20 mouse cellular contexts compared by ENCODE assay signal in the genomic region with DNA sequence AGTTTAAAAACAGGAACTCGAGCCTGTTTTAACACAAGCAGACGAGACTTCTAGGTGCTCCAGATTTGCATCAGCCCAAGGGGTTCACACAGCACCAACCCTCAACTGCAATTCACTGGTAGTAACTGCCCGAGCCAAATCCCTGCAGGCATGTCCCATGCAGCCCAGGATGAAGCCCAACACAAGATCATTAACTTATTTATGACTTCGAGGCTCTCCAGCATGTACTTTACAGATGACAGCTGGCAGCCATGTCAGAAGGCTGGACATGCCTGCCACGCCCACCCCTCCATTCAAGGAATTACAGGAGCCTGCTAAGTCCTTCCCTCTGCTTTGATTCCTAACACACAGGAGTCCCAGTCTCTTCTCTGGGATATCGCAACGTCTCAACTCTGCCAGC. TPM values are rescaled to one million over a fixed set of nuclear protein-coding genes. Genes with fewer than 3 reads are reported as not detected.
DNase-seq lines count a peak whose midpoint lies in the region; ATAC-seq and TF ChIP-seq lines count a peak whose summit lies in the region.
"Had no signal": no experiment of that assay in that cellular context is flagged by ENCODE, and none has a peak within 500 bp of the region (broad histone marks: within the 10 kb centered on the region; RNA-seq: fewer than 3 reads in every experiment).

No protein-coding gene starts in this region.

- no peaks in the 10 kb centered on the region for H3K36me3 ChIP-seq in forebrain, embryonic 15.5 days
- no peaks in the 10 kb centered on the region for H3K36me3 ChIP-seq in forebrain, embryonic 11.5 days (ENCODE audit: control insufficient read depth, insufficient read depth, low read length)
- H3K36me3 ChIP-seq in limb, embryonic 11.5 days (ENCODE audit: control insufficient read depth, insufficient read depth, low read length), result no peaks in the 10 kb centered on the region
- 0 out of 2 replicates have a peak, but pooled peaks cover 6% of the 10 kb centered on the region for H3K36me3 ChIP-seq in limb, embryonic 10.5 days
- no peaks in the 10 kb centered on the region for H3K36me3 ChIP-seq in stomach, postnatal 0 days (ENCODE audit: control insufficient read depth, insufficient read depth, low read length)
- H3K36me3 ChIP-seq: embryonic facial prominence, embryonic 13.5 days; heart, embryonic 15.5 days; neural tube, embryonic 12.5 days had no signal

- H3K4me1 ChIP-seq in forebrain, embryonic 15.5 days, result peaks cover 41% of the 10 kb centered on the region
- H3K4me1 ChIP-seq in forebrain, embryonic 11.5 days (replicated peaks; ENCODE audit: control insufficient read depth, insufficient read depth, low read length), result no peaks in the 10 kb centered on the region; the same call in 1 of the 2 replicates
- peaks cover 8% of the 10 kb centered on the region; the same call in 1 of the 2 replicates for H3K4me1 ChIP-seq in limb, embryonic 11.5 days (ENCODE audit: control insufficient read depth, insufficient read depth, low read length)
- H3K4me1 ChIP-seq in limb, embryonic 10.5 days, result peaks cover 11% of the 10 kb centered on the region; the same call in 1 of the 2 replicates
- peaks cover 12% of the 10 kb centered on the region; the same call in 1 of the 2 replicates for H3K4me1 ChIP-seq in stomach, postnatal 0 days (replicated peaks; ENCODE audit: control insufficient read depth, insufficient read depth)

- H3K4me3 ChIP-seq in forebrain, embryonic 15.5 days, result no peak overlapping the region
- no peak overlapping the region for H3K4me3 ChIP-seq in forebrain, embryonic 11.5 days (ENCODE audit: low read depth, low read length)
- H3K4me3 ChIP-seq in limb, embryonic 11.5 days (ENCODE audit: low read depth, low read length), result no peak overlapping the region
- H3K4me3 ChIP-seq in limb, embryonic 10.5 days, result no peak overlapping the region
- H3K4me3 ChIP-seq in stomach, postnatal 0 days (ENCODE audit: low read depth, low read length), result no peak overlapping the region
- H3K4me3 ChIP-seq: embryonic facial prominence, embryonic 13.5 days; heart, embryonic 15.5 days; neural tube, embryonic 12.5 days had no signal

- H3K27me3 ChIP-seq in forebrain, embryonic 15.5 days, result no peaks in the 10 kb centered on the region
- H3K27me3 ChIP-seq in forebrain, embryonic 11.5 days (ENCODE audit: control insufficient read depth, insufficient read depth, low read length), result no peaks in the 10 kb centered on the region
- no peaks in the 10 kb centered on the region for H3K27me3 ChIP-seq in limb, embryonic 11.5 days (ENCODE audit: control insufficient read depth, insufficient read depth, low read length)
- no peaks in the 10 kb centered on the region for H3K27me3 ChIP-seq in limb, embryonic 10.5 days (ENCODE audit: low read depth, poor library complexity, severe bottlenecking)
- no peaks in the 10 kb centered on the region for H3K27me3 ChIP-seq in stomach, postnatal 0 days (ENCODE audit: control insufficient read depth, insufficient read depth, low read length)
- H3K27me3 ChIP-seq: embryonic facial prominence, embryonic 13.5 days; heart, embryonic 15.5 days; neural tube, embryonic 12.5 days; Patski had no signal

- H3K27ac ChIP-seq in forebrain, embryonic 15.5 days (replicated peaks), result 0 out of 2 replicates have a peak overlapping the region, but pooled peaks have one; percentile 39
- no peak overlapping the region for H3K27ac ChIP-seq in forebrain, embryonic 11.5 days (ENCODE audit: low read depth, low read length)
- no peak overlapping the region for H3K27ac ChIP-seq in limb, embryonic 11.5 days (replicated peaks; ENCODE audit: low read depth, low read length)
- no peak overlapping the region for H3K27ac ChIP-seq in limb, embryonic 10.5 days
- 0 out of 2 replicates have a peak overlapping the region, but pooled peaks have one; percentile 6 for H3K27ac ChIP-seq in stomach, postnatal 0 days (replicated peaks)
- H3K27ac ChIP-seq: macrophage; neural tube, embryonic 12.5 days had no signal

- DNase-seq in forebrain, embryonic 11.5 days (ENCODE audit: low spot score), result no peak
- peak; percentile 40 for DNase-seq in limb, embryonic 11.5 days (ENCODE audit: low spot score)
- no peak for DNase-seq in limb, embryonic 10.5 days (ENCODE audit: low spot score)
- peak; percentile 34 for DNase-seq in retina, postnatal 1 day
- no peak for DNase-seq in retina, embryonic 14.5 days (ENCODE audit: low spot score)
- DNase-seq in stomach, postnatal 0 days (ENCODE audit: low spot score), result no peak
- no peak for DNase-seq in left cerebral cortex, postnatal 4 days
- DNase-seq: B cell, adult 2 months; cerebellum, adult 11 months; cerebellum, postnatal 36 days; gastrocnemius, postnatal 36 days; kidney, adult 11 months; kidney, postnatal 36 days; thymus, adult 2 months had no signal

- no peak; the same call in 1 of the 2 replicates for ATAC-seq in forebrain, embryonic 15.5 days (replicated peaks)
- no peak for ATAC-seq in forebrain, embryonic 11.5 days (replicated peaks; ENCODE audit: low FRiP score)
- ATAC-seq in limb, embryonic 11.5 days (ENCODE audit: insufficient number of reproducible peaks, low FRiP score, low TSS enrichment, low read depth), result peak; percentile 45; the same call in 1 of the 2 replicates
- no peak for ATAC-seq in stomach, postnatal 0 days (ENCODE audit: low FRiP score, low TSS enrichment)
- ATAC-seq: Patski had no signal

- TF ChIP-seq CTCF in stomach, postnatal 0 days (IDR thresholded peaks at IDR 0.05; ENCODE audit: low read depth), result no peak

- 53% methylated on average over 7 of the region's 7 CpGs for WGBS in forebrain, embryonic 15.5 days
- WGBS in forebrain, embryonic 11.5 days, result 77% methylated on average over 7 of the region's 7 CpGs
- WGBS in limb, embryonic 11.5 days, result 46% methylated on average over 7 of the region's 7 CpGs
- 67% methylated on average over 7 of the region's 7 CpGs for WGBS in limb, embryonic 10.5 days
- 32% methylated on average over 7 of the region's 7 CpGs for WGBS in stomach, postnatal 0 days

- intact Hi-C loops in left cerebral cortex, postnatal 4 days (cut with DNase I), result no loop called here

- no peak for TF ChIP-seq EP300 in stomach, postnatal 0 days (optimal IDR thresholded peaks at IDR 0.05)

- H3K9me3 ChIP-seq in forebrain, embryonic 15.5 days, result no peaks in the 10 kb centered on the region
- H3K9me3 ChIP-seq in forebrain, embryonic 11.5 days (ENCODE audit: control insufficient read depth, low read length), result no peaks in the 10 kb centered on the region
- H3K9me3 ChIP-seq in limb, embryonic 11.5 days (ENCODE audit: control insufficient read depth, low read length), result no peaks in the 10 kb centered on the region
- no peaks in the 10 kb centered on the region for H3K9me3 ChIP-seq in limb, embryonic 10.5 days (replicated peaks)
- no peaks in the 10 kb centered on the region for H3K9me3 ChIP-seq in stomach, postnatal 0 days (ENCODE audit: control insufficient read depth, low read length)
- H3K9me3 ChIP-seq: embryonic facial prominence, embryonic 13.5 days; heart, embryonic 15.5 days; neural tube, embryonic 12.5 days had no signal

- no peak overlapping the region for H3K4me2 ChIP-seq in forebrain, embryonic 15.5 days (replicated peaks)
- H3K4me2 ChIP-seq in forebrain, embryonic 11.5 days (ENCODE audit: low read depth, low read length, severe bottlenecking), result no peak overlapping the region
- no peak overlapping the region for H3K4me2 ChIP-seq in limb, embryonic 11.5 days (ENCODE audit: low read depth, severe bottlenecking)
- H3K4me2 ChIP-seq in stomach, postnatal 0 days (replicated peaks; ENCODE audit: low read depth), result no peak overlapping the region
- H3K4me2 ChIP-seq: embryonic facial prominence, embryonic 13.5 days; neural tube, embryonic 12.5 days had no signal

- no peak overlapping the region for H3K9ac ChIP-seq in forebrain, embryonic 15.5 days (replicated peaks)
- no peak overlapping the region for H3K9ac ChIP-seq in forebrain, embryonic 11.5 days (ENCODE audit: low read length)
- H3K9ac ChIP-seq in limb, embryonic 11.5 days (ENCODE audit: low read length), result no peak overlapping the region
- H3K9ac ChIP-seq in stomach, postnatal 0 days (ENCODE audit: low read length), result no peak overlapping the region
- H3K9ac ChIP-seq: embryonic facial prominence, embryonic 13.5 days; neural tube, embryonic 12.5 days had no signal

RNA-seq across cellular contexts. Expression of gene Map4k3, which starts 29.4 kb away (rescaled TPM):
- polyA plus RNA-seq in forebrain, embryonic 15.5 days (2015; fragmentation: Nextera tagmentation; extraction: Ambion mirVana), result 31.7 and 33.5 TPM in 2 replicates
- polyA plus RNA-seq in forebrain, embryonic 11.5 days (2014; fragmentation: Nextera tagmentation; extraction: Ambion mirVana), result 26.6 and 28.1 TPM in 2 replicates
- polyA plus RNA-seq in limb, embryonic 11.5 days (2014; fragmentation: Nextera tagmentation; extraction: Ambion mirVana), result 33.7 and 36.1 TPM in 2 replicates
- 19.3 and 25.3 TPM in 2 replicates for polyA plus RNA-seq in limb, embryonic 10.5 days (2016; fragmentation: Nextera tagmentation; extraction: Ambion mirVana)
- polyA plus RNA-seq in stomach, postnatal 0 days (2015; fragmentation: Nextera tagmentation; extraction: Ambion mirVana), result 16.9 and 18.1 TPM in 2 replicates
- total RNA-seq in left cerebral cortex, postnatal 4 days (2021), result 10 to 100 TPM; 67.7 to 72.9 TPM

Comparison
In these comparisons a context has a peak if more than half of its experiments do, and no peak if none do; other contexts are left out.
1. H3K27ac ChIP-seq: peak in forebrain, embryonic 15.5 days (single experiment) and stomach, postnatal 0 days (single experiment); none in forebrain, embryonic 11.5 days (single experiment), limb, embryonic 11.5 days (single experiment) and limb, embryonic 10.5 days (single experiment).
2. DNase-seq: peak in limb, embryonic 11.5 days (single experiment) and retina, postnatal 1 day (single experiment); none in forebrain, embryonic 11.5 days (single experiment), limb, embryonic 10.5 days (single experiment), retina, embryonic 14.5 days (single experiment), stomach, postnatal 0 days (single experiment) and left cerebral cortex, postnatal 4 days (single experiment).